Mouse (Mus musculus): Measurements from ENCODE around the gene Ppan. TPM values are rescaled to one million over a fixed set of nuclear protein-coding genes. Genes with fewer than 3 reads are reported as not detected.

The Ppan gene
- polyA plus RNA-seq, 1 experiment from 2014 or later, result 64.0 TPM

GRCm38 (mm10) chr9:20889185-20890141 lies 1.5 kb downstream of the Ppan start:
- H3K9ac ChIP-seq (ENCODE audit: low read length), result no peak overlapping the region
- H3K4me2 ChIP-seq (ENCODE audit: low read depth), result peak overlapping the region; percentile 68
- peak overlapping the region; percentile 80 for H3K4me3 ChIP-seq (ENCODE audit: low read depth, low read length)
- ATAC-seq (ENCODE audit: insufficient read depth, low FRiP score, low TSS enrichment) (no peak), DNase-seq (ENCODE audit: low spot score) (no peak)
- 85% methylated on average over 29 of the region's 29 CpGs for WGBS
- H3K9me3 ChIP-seq (ENCODE audit: control insufficient read depth, low read length), result no peaks in the 10 kb centered on the region
- no peak overlapping the region for H3K27ac ChIP-seq (ENCODE audit: low read depth, low read length)
- peaks cover 4% of the 10 kb centered on the region; the same call in 1 of the 2 replicates for H3K4me1 ChIP-seq (ENCODE audit: control insufficient read depth, insufficient read depth, low read length)
- H3K27me3 ChIP-seq (ENCODE audit: control insufficient read depth, insufficient read depth, low read length), result no peaks in the 10 kb centered on the region
- H3K36me3 ChIP-seq (ENCODE audit: control insufficient read depth, insufficient read depth, low read length), result peaks cover 39% of the 10 kb centered on the region

- Histone ChIP-seq H3K4me1 (ENCODE audit: control insufficient read depth, insufficient read depth, low read length) (peaks cover 4% of the 10 kb centered on the region; the same call in 1 of the 2 replicates), H3K4me3 (ENCODE audit: low read depth, low read length) (no peak overlapping the region), H3K27ac (ENCODE audit: low read depth, low read length) (no peak overlapping the region), H3K9me3 (ENCODE audit: control insufficient read depth, low read length) (no peaks in the 10 kb centered on the region), H3K27me3 (ENCODE audit: control insufficient read depth, insufficient read depth, low read length) (no peaks in the 10 kb centered on the region), H3K9ac (ENCODE audit: low read length) (no peak overlapping the region), H3K36me3 (ENCODE audit: control insufficient read depth, insufficient read depth, low read length) (peaks cover 42% of the 10 kb centered on the region), H3K4me2 (ENCODE audit: low read depth) (no peak overlapping the region)
- DNase-seq (ENCODE audit: low spot score) (no peak), ATAC-seq (ENCODE audit: insufficient read depth, low FRiP score, low TSS enrichment) (no peak)
- WGBS, result 92% methylated on average over 5 of the region's 5 CpGs
These were observed 2.4 kb downstream of the Ppan start for GRCm38 (mm10) chr9:20890411-20890810.

GRCm38 (mm10) chr9:20891339-20892103 lies 3.5 kb downstream of the Ppan start:
- Histone ChIP-seq H3K4me3 (ENCODE audit: low read depth, low read length) (no peak overlapping the region), H3K27ac (ENCODE audit: low read depth, low read length) (no peak overlapping the region), H3K4me1 (ENCODE audit: control insufficient read depth, insufficient read depth, low read length) (peaks cover 4% of the 10 kb centered on the region; the same call in 1 of the 2 replicates), H3K27me3 (ENCODE audit: control insufficient read depth, insufficient read depth, low read length) (no peaks in the 10 kb centered on the region), H3K4me2 (ENCODE audit: low read depth) (no peak overlapping the region), H3K36me3 (ENCODE audit: control insufficient read depth, insufficient read depth, low read length) (peaks cover 50% of the 10 kb centered on the region), H3K9ac (ENCODE audit: low read length) (no peak overlapping the region), H3K9me3 (ENCODE audit: control insufficient read depth, low read length) (no peaks in the 10 kb centered on the region)
- DNase-seq (ENCODE audit: low spot score) (no peak), ATAC-seq (ENCODE audit: insufficient read depth, low FRiP score, low TSS enrichment) (no peak)
- 82% methylated on average over 25 of the region's 26 CpGs for WGBS

- H3K9me3 ChIP-seq (ENCODE audit: control insufficient read depth, low read length), result no peaks in the 10 kb centered on the region
- H3K27me3 ChIP-seq (ENCODE audit: control insufficient read depth, insufficient read depth, low read length), result no peaks in the 10 kb centered on the region
- DNase-seq (ENCODE audit: low spot score), result peak; percentile 9
- H3K27ac ChIP-seq (ENCODE audit: low read depth, low read length), result no peak overlapping the region
- 74% methylated on average over 5 of the region's 5 CpGs for WGBS
- no peak overlapping the region for H3K4me3 ChIP-seq (ENCODE audit: low read depth, low read length)
- H3K4me1 ChIP-seq (ENCODE audit: control insufficient read depth, insufficient read depth, low read length), result peaks cover 5% of the 10 kb centered on the region
- H3K36me3 ChIP-seq (ENCODE audit: control insufficient read depth, insufficient read depth, low read length), result peaks cover 50% of the 10 kb centered on the region
- no peak overlapping the region for H3K9ac ChIP-seq (ENCODE audit: low read length)
- ATAC-seq (ENCODE audit: insufficient read depth, low FRiP score, low TSS enrichment), result no peak
- no peak overlapping the region for H3K4me2 ChIP-seq (ENCODE audit: low read depth)
These were observed 4.2 kb downstream of the Ppan start for GRCm38 (mm10) chr9:20892104-20892653.

GRCm38 (mm10) chr9:20893069-20893468 lies 5.1 kb downstream of the Ppan start:
- DNase-seq (ENCODE audit: low spot score) (peak; percentile 9), ATAC-seq (ENCODE audit: insufficient read depth, low FRiP score, low TSS enrichment) (no peak)
- H3K27me3 ChIP-seq (ENCODE audit: control insufficient read depth, insufficient read depth, low read length), result no peaks in the 10 kb centered on the region
- 64% methylated on average over 5 of the region's 5 CpGs for WGBS
- H3K4me3 ChIP-seq (ENCODE audit: low read depth, low read length), result no peak overlapping the region
- H3K4me2 ChIP-seq (ENCODE audit: low read depth), result no peak overlapping the region
- no peak overlapping the region for H3K27ac ChIP-seq (ENCODE audit: low read depth, low read length)
- H3K9ac ChIP-seq (ENCODE audit: low read length), result no peak overlapping the region
- H3K4me1 ChIP-seq (ENCODE audit: control insufficient read depth, insufficient read depth, low read length), result peaks cover 11% of the 10 kb centered on the region
- H3K36me3 ChIP-seq (ENCODE audit: control insufficient read depth, insufficient read depth, low read length), result peaks cover 50% of the 10 kb centered on the region
- no peaks in the 10 kb centered on the region for H3K9me3 ChIP-seq (ENCODE audit: control insufficient read depth, low read length)

- no peak overlapping the region for H3K27ac ChIP-seq (ENCODE audit: low read depth, low read length)
- ATAC-seq (ENCODE audit: insufficient read depth, low FRiP score, low TSS enrichment) (no peak), DNase-seq (ENCODE audit: low spot score) (no peak)
- H3K9ac ChIP-seq (ENCODE audit: low read length), result no peak overlapping the region
- 87% methylated on average over 13 of the region's 13 CpGs for WGBS
- no peak overlapping the region for H3K4me2 ChIP-seq (ENCODE audit: low read depth)
- peaks cover 50% of the 10 kb centered on the region for H3K36me3 ChIP-seq (ENCODE audit: control insufficient read depth, insufficient read depth, low read length)
- H3K4me1 ChIP-seq (ENCODE audit: control insufficient read depth, insufficient read depth, low read length), result peaks cover 11% of the 10 kb centered on the region
- no peaks in the 10 kb centered on the region for H3K9me3 ChIP-seq (ENCODE audit: control insufficient read depth, low read length)
- no peaks in the 10 kb centered on the region for H3K27me3 ChIP-seq (ENCODE audit: control insufficient read depth, insufficient read depth, low read length)
- no peak overlapping the region for H3K4me3 ChIP-seq (ENCODE audit: low read depth, low read length)
These were observed 5.8 kb downstream of the Ppan start for GRCm38 (mm10) chr9:20893590-20894343.

GRCm38 (mm10) chr9:20894629-20895028 lies 6.7 kb downstream of the Ppan start:
- Histone ChIP-seq H3K9ac (ENCODE audit: low read length) (no peak overlapping the region), H3K36me3 (ENCODE audit: control insufficient read depth, insufficient read depth, low read length) (peaks cover 49% of the 10 kb centered on the region), H3K4me2 (ENCODE audit: low read depth) (no peak overlapping the region), H3K4me1 (ENCODE audit: control insufficient read depth, insufficient read depth, low read length) (peaks cover 7% of the 10 kb centered on the region), H3K9me3 (ENCODE audit: control insufficient read depth, low read length) (no peaks in the 10 kb centered on the region), H3K27ac (ENCODE audit: low read depth, low read length) (no peak overlapping the region), H3K27me3 (ENCODE audit: control insufficient read depth, insufficient read depth, low read length) (no peaks in the 10 kb centered on the region), H3K4me3 (ENCODE audit: low read depth, low read length) (no peak overlapping the region)
- WGBS, result 91% methylated on average over 15 of the region's 15 CpGs
- ATAC-seq (ENCODE audit: insufficient read depth, low FRiP score, low TSS enrichment) (no peak), DNase-seq (ENCODE audit: low spot score) (peak; percentile 7)

- 95% methylated on average over 9 of the region's 9 CpGs for WGBS
- no peak overlapping the region for H3K9ac ChIP-seq (ENCODE audit: low read length)
- no peaks in the 10 kb centered on the region for H3K9me3 ChIP-seq (ENCODE audit: control insufficient read depth, low read length)
- H3K4me3 ChIP-seq (ENCODE audit: low read depth, low read length), result no peak overlapping the region
- ATAC-seq (ENCODE audit: insufficient read depth, low FRiP score, low TSS enrichment) (no peak), DNase-seq (ENCODE audit: low spot score) (no peak)
- no peak overlapping the region for H3K27ac ChIP-seq (ENCODE audit: low read depth, low read length)
- H3K4me2 ChIP-seq (ENCODE audit: low read depth), result no peak overlapping the region
- no peaks in the 10 kb centered on the region for H3K27me3 ChIP-seq (ENCODE audit: control insufficient read depth, insufficient read depth, low read length)
- peaks cover 7% of the 10 kb centered on the region for H3K4me1 ChIP-seq (ENCODE audit: control insufficient read depth, insufficient read depth, low read length)
- peaks cover 43% of the 10 kb centered on the region for H3K36me3 ChIP-seq (ENCODE audit: control insufficient read depth, insufficient read depth, low read length)
These were observed 7.4 kb downstream of the Ppan start for GRCm38 (mm10) chr9:20895382-20895781.
